17 mouse cellular contexts compared by ENCODE assay signal in the genomic region with DNA sequence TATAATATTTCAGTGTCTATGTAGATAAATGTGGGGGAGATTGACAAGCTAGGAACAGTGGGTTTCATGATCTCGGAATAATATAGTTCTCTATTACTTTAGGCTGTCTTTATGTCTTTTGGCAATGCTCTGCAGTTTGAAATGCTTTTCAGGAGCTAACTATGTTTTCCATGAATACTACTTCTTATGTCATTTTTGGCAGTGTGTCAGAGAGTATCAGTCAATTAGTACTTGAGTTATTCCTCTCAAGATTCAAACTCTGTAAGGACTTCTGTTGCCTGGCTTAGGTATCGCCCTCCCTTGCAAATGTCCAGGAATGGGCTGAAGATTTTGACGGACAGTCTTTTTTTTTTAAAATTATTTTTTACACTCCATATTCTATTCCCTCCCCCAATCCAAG.
DNase-seq lines count a peak whose midpoint lies in the region; ATAC-seq and TF ChIP-seq lines count a peak whose summit lies in the region.
"Had no signal": no experiment of that assay in that cellular context is flagged by ENCODE, and none has a peak within 500 bp of the region (broad histone marks: within the 10 kb centered on the region; RNA-seq: fewer than 3 reads in every experiment).

No protein-coding gene starts in this region.

- no peak overlapping the region for H3K4me3 ChIP-seq in forebrain, embryonic 14.5 days (ENCODE audit: low read depth, low read length)
- H3K4me3 ChIP-seq in forebrain, embryonic 12.5 days (replicated peaks) = no peak overlapping the region
- no peak overlapping the region for H3K4me3 ChIP-seq in lung, embryonic 14.5 days (ENCODE audit: low read depth, low read length)
- H3K4me3 ChIP-seq: embryonic facial prominence, embryonic 13.5 days; forebrain, embryonic 15.5 days had no signal

- H3K4me1 ChIP-seq in forebrain, embryonic 14.5 days (ENCODE audit: control insufficient read depth, insufficient read depth, low read length) = peaks cover 5% of the 10 kb centered on the region; the same call in 1 of the 2 replicates
- H3K4me1 ChIP-seq in forebrain, embryonic 12.5 days = no peaks in the 10 kb centered on the region; the same call in 1 of the 2 replicates
- no peaks in the 10 kb centered on the region for H3K4me1 ChIP-seq in lung, embryonic 14.5 days (ENCODE audit: insufficient read depth)
- H3K4me1 ChIP-seq: embryonic facial prominence, embryonic 13.5 days had no signal

- no peaks in the 10 kb centered on the region for H3K36me3 ChIP-seq in forebrain, embryonic 14.5 days (ENCODE audit: control insufficient read depth, insufficient read depth, low read length)
- no peaks in the 10 kb centered on the region for H3K36me3 ChIP-seq in forebrain, embryonic 12.5 days (replicated peaks)
- no peaks in the 10 kb centered on the region for H3K36me3 ChIP-seq in lung, embryonic 14.5 days (ENCODE audit: insufficient read depth)
- H3K36me3 ChIP-seq: embryonic facial prominence, embryonic 13.5 days; forebrain, embryonic 15.5 days had no signal

- DNase-seq in forebrain, embryonic 14.5 days (ENCODE audit: low spot score) = peak; percentile 52
- DNase-seq in lung, embryonic 14.5 days = peak; percentile 9
- no peak for DNase-seq in lung, postnatal 10 days
- peak; percentile 57 for DNase-seq in brain, embryonic 14.5 days (ENCODE audit: low read depth)
- DNase-seq: adrenal gland, adult 2 months; adrenal gland, postnatal 10 days; adrenal gland, postnatal 25 days; cerebellum, adult 11-12 months; cerebellum, adult 2 months; cerebellum, adult 9-10 months; cerebellum, postnatal 10 days; cerebellum, postnatal 25 days; forebrain, postnatal 0 days had no signal

- H3K27ac ChIP-seq in forebrain, embryonic 14.5 days (ENCODE audit: low read depth, low read length) = no peak overlapping the region
- no peak overlapping the region for H3K27ac ChIP-seq in forebrain, embryonic 12.5 days
- no peak overlapping the region for H3K27ac ChIP-seq in lung, embryonic 14.5 days (ENCODE audit: low read depth)
- H3K27ac ChIP-seq: embryonic facial prominence, embryonic 13.5 days; forebrain, embryonic 15.5 days had no signal

- WGBS in forebrain, embryonic 14.5 days = 65% methylated on average over 3 of the region's 3 CpGs
- 88% methylated on average over 3 of the region's 3 CpGs for WGBS in forebrain, embryonic 12.5 days
- 86% methylated on average over 3 of the region's 3 CpGs for WGBS in lung, embryonic 14.5 days

- H3K4me2 ChIP-seq in forebrain, embryonic 14.5 days (ENCODE audit: low read length) = no peak overlapping the region
- no peak overlapping the region for H3K4me2 ChIP-seq in forebrain, embryonic 12.5 days
- H3K4me2 ChIP-seq in lung, embryonic 14.5 days = no peak overlapping the region
- H3K4me2 ChIP-seq: embryonic facial prominence, embryonic 13.5 days; forebrain, embryonic 15.5 days had no signal

- H3K9ac ChIP-seq in forebrain, embryonic 14.5 days (ENCODE audit: low read length) = no peak overlapping the region
- H3K9ac ChIP-seq in forebrain, embryonic 12.5 days = no peak overlapping the region
- H3K9ac ChIP-seq in lung, embryonic 14.5 days = no peak overlapping the region
- H3K9ac ChIP-seq: embryonic facial prominence, embryonic 13.5 days; forebrain, embryonic 15.5 days; forebrain, postnatal 0 days had no signal

- no peak for TF ChIP-seq POLR2A in brain, embryonic 14.5 days (IDR thresholded peaks at IDR 0.05; ENCODE audit: borderline replicate concordance, extremely low read depth, insufficient read depth, insufficient read length, poor library complexity, severe bottlenecking)

- no peaks in the 10 kb centered on the region for H3K27me3 ChIP-seq in forebrain, embryonic 14.5 days (replicated peaks; ENCODE audit: control insufficient read depth, insufficient read depth, low read length)
- no peaks in the 10 kb centered on the region for H3K27me3 ChIP-seq in forebrain, embryonic 12.5 days
- no peaks in the 10 kb centered on the region for H3K27me3 ChIP-seq in lung, embryonic 14.5 days (ENCODE audit: insufficient read depth, low read length)
- H3K27me3 ChIP-seq: embryonic facial prominence, embryonic 13.5 days; forebrain, embryonic 15.5 days had no signal

- ATAC-seq in forebrain, embryonic 14.5 days = no peak
- no peak for ATAC-seq in forebrain, embryonic 12.5 days (ENCODE audit: low FRiP score)
- ATAC-seq in lung, embryonic 14.5 days (ENCODE audit: insufficient read depth) = no peak
- ATAC-seq in megakaryocyte, adult 5-6 weeks (ENCODE audit: poor library complexity, severe bottlenecking) = no peak
- ATAC-seq: forebrain, embryonic 15.5 days; forebrain, postnatal 0 days had no signal

- no peak for TF ChIP-seq CTCF in lung, embryonic 14.5 days (IDR thresholded peaks at IDR 0.05; ENCODE audit: low read depth)
- TF ChIP-seq CTCF in brain, embryonic 14.5 days (IDR thresholded peaks at IDR 0.05; ENCODE audit: borderline replicate concordance, extremely low read depth, insufficient read depth, insufficient read length) = no peak

- no peaks in the 10 kb centered on the region for H3K9me3 ChIP-seq in forebrain, embryonic 14.5 days (replicated peaks; ENCODE audit: control insufficient read depth, low read length)
- no peaks in the 10 kb centered on the region for H3K9me3 ChIP-seq in forebrain, embryonic 12.5 days
- H3K9me3 ChIP-seq in lung, embryonic 14.5 days (ENCODE audit: low read depth, low read length) = no peaks in the 10 kb centered on the region
- H3K9me3 ChIP-seq: embryonic facial prominence, embryonic 13.5 days; forebrain, embryonic 15.5 days had no signal
